In the genomic region with DNA sequence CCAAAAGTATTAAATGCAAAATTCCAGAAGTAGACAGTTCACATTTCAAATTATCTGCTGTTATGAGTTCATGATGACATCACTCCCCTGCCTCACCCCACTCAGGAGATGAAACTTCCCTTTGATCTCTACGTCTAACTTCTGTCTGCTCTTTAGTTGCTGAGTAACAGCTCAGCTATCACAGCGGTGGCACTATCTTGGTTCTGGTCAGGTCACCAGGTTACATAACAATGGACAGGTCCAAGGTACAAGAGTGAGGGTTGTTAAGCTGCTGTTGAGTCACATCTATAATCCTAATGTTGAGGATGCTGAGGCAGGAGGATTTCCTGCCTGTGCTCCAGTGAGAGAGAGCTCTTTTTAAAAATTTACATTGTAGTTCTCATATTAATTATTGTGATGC, we compare ENCODE assay signal across 26 mouse cellular contexts. TPM values are rescaled to one million over a fixed set of nuclear protein-coding genes. Genes with fewer than 3 reads are reported as not detected.
DNase-seq lines count a peak whose midpoint lies in the region; ATAC-seq and TF ChIP-seq lines count a peak whose summit lies in the region.
"Had no signal": no experiment of that assay in that cellular context is flagged by ENCODE, and none has a peak within 500 bp of the region (broad histone marks: within the 10 kb centered on the region; RNA-seq: fewer than 3 reads in every experiment).

No protein-coding gene starts in this region.

- no peak for TF ChIP-seq POLR2A in liver, adult 2 months (IDR thresholded peaks at IDR 0.05; ENCODE audit: extremely low read depth, insufficient read depth, low read length)

- no peak overlapping the region for H3K27ac ChIP-seq in liver, adult 2 months (replicated peaks; ENCODE audit: insufficient read depth, low read depth, low read length)
- no peak overlapping the region for H3K27ac ChIP-seq in liver, embryonic 12.5 days
- H3K27ac ChIP-seq in intestine, embryonic 16.5 days (ENCODE audit: low read length), result no peak overlapping the region
- H3K27ac ChIP-seq: embryonic facial prominence, embryonic 10.5 days; embryonic facial prominence, embryonic 13.5 days; forebrain, embryonic 10.5 days; forebrain, embryonic 13.5 days; heart, adult 2 months; hindbrain, embryonic 12.5 days; hindbrain, embryonic 15.5 days had no signal

- no peaks in the 10 kb centered on the region for H3K27me3 ChIP-seq in liver, adult 2 months (ENCODE audit: control insufficient read depth, insufficient read depth, low read length)
- no peaks in the 10 kb centered on the region for H3K27me3 ChIP-seq in liver, embryonic 12.5 days (replicated peaks)
- H3K27me3 ChIP-seq in intestine, embryonic 16.5 days (replicated peaks; ENCODE audit: control insufficient read depth, insufficient read depth, low read length), result no peaks in the 10 kb centered on the region
- H3K27me3 ChIP-seq: CH12.LX; embryonic facial prominence, embryonic 13.5 days; forebrain, embryonic 13.5 days; hindbrain, embryonic 12.5 days; hindbrain, embryonic 15.5 days had no signal

- H3K9me3 ChIP-seq in liver, embryonic 12.5 days (replicated peaks), result no peaks in the 10 kb centered on the region
- H3K9me3 ChIP-seq in intestine, embryonic 16.5 days (ENCODE audit: control insufficient read depth, low read length), result no peaks in the 10 kb centered on the region
- H3K9me3 ChIP-seq: embryonic facial prominence, embryonic 10.5 days; embryonic facial prominence, embryonic 13.5 days; forebrain, embryonic 10.5 days; forebrain, embryonic 13.5 days; G1E; hindbrain, embryonic 12.5 days; hindbrain, embryonic 15.5 days had no signal

- H3K79me2 ChIP-seq in liver, adult 2 months (ENCODE audit: control insufficient read depth, insufficient read depth, low read length), result no peaks in the 10 kb centered on the region

- H3K4me3 ChIP-seq in liver, adult 2 months (ENCODE audit: insufficient read depth, low read depth, low read length), result no peak overlapping the region
- H3K4me3 ChIP-seq in liver, embryonic 12.5 days, result no peak overlapping the region
- H3K4me3 ChIP-seq in intestine, embryonic 16.5 days (ENCODE audit: low read length), result no peak overlapping the region
- H3K4me3 ChIP-seq: embryonic facial prominence, embryonic 10.5 days; embryonic facial prominence, embryonic 13.5 days; forebrain, embryonic 10.5 days; forebrain, embryonic 13.5 days; heart, adult 2 months; hindbrain, embryonic 12.5 days; hindbrain, embryonic 15.5 days had no signal

- no peaks in the 10 kb centered on the region for H3K36me3 ChIP-seq in liver, adult 2 months (ENCODE audit: control insufficient read depth, insufficient read depth, low read length)
- H3K36me3 ChIP-seq in liver, embryonic 12.5 days, result no peaks in the 10 kb centered on the region
- no peaks in the 10 kb centered on the region for H3K36me3 ChIP-seq in intestine, embryonic 16.5 days (ENCODE audit: control insufficient read depth, insufficient read depth, low read length)
- H3K36me3 ChIP-seq: embryonic facial prominence, embryonic 10.5 days; embryonic facial prominence, embryonic 13.5 days; forebrain, embryonic 10.5 days; G1E; hindbrain, embryonic 12.5 days; hindbrain, embryonic 15.5 days had no signal

- 9% methylated on average over 2 of the region's 2 CpGs for WGBS in liver, adult 2 months
- 35% methylated on average over 2 of the region's 2 CpGs for WGBS in liver, embryonic 12.5 days (ENCODE audit: insufficient replicate concordance)
- WGBS in intestine, embryonic 16.5 days, result 50% methylated on average over 2 of the region's 2 CpGs

- no peak overlapping the region for H3K9ac ChIP-seq in liver, adult 2 months (ENCODE audit: low read depth, low read length)
- no peak overlapping the region for H3K9ac ChIP-seq in liver, embryonic 12.5 days
- no peak overlapping the region for H3K9ac ChIP-seq in intestine, embryonic 16.5 days (ENCODE audit: low read depth, low read length)
- H3K9ac ChIP-seq: embryonic facial prominence, embryonic 13.5 days; forebrain, embryonic 13.5 days; hindbrain, embryonic 12.5 days; hindbrain, embryonic 15.5 days had no signal

- no peak overlapping the region for H3K4me2 ChIP-seq in liver, embryonic 12.5 days
- no peak overlapping the region for H3K4me2 ChIP-seq in intestine, embryonic 16.5 days (ENCODE audit: low read depth, low read length)
- H3K4me2 ChIP-seq: embryonic facial prominence, embryonic 13.5 days; forebrain, embryonic 13.5 days; heart, embryonic 11.5 days; hindbrain, embryonic 12.5 days; hindbrain, embryonic 15.5 days had no signal

- H3K4me1 ChIP-seq in liver, adult 2 months (ENCODE audit: control insufficient read depth, insufficient read depth, low read length), result no peaks in the 10 kb centered on the region
- H3K4me1 ChIP-seq in liver, embryonic 12.5 days, result no peaks in the 10 kb centered on the region
- no peaks in the 10 kb centered on the region for H3K4me1 ChIP-seq in intestine, embryonic 16.5 days (ENCODE audit: control insufficient read depth, insufficient read depth, low read length)
- H3K4me1 ChIP-seq: embryonic facial prominence, embryonic 10.5 days; embryonic facial prominence, embryonic 13.5 days; forebrain, embryonic 10.5 days; forebrain, embryonic 13.5 days; hindbrain, embryonic 12.5 days; hindbrain, embryonic 15.5 days had no signal

- TF ChIP-seq CTCF in liver, adult 2 months (IDR thresholded peaks at IDR 0.05; ENCODE audit: low read depth, low read length), result no peak

- DNase-seq in liver, adult 2 months (ENCODE audit: extremely low read depth, low read depth, low spot score), result peak; percentile 48
- DNase-seq in R1 (ENCODE audit: low read depth, low spot score), result peak; percentile 29
- DNase-seq in cerebellum, adult 8-10 months, result no peak
- no peak for DNase-seq in kidney, postnatal 10 days
- DNase-seq: adrenal gland, adult 2 months; adrenal gland, postnatal 14 days; cerebellum, adult 11 months; cerebellum, adult 2 months; cerebellum, postnatal 10 days; cerebellum, postnatal 36 days; embryo, embryonic 11 days; gastrocnemius, postnatal 10 days; heart, adult 2 months had no signal

- ATAC-seq in liver, embryonic 12.5 days, result no peak
- ATAC-seq in intestine, embryonic 16.5 days, result peak; percentile 72
- ATAC-seq: forebrain, embryonic 13.5 days; forebrain, embryonic 16.5 days; Patski had no signal

RNA-seq across cellular contexts. Expression of gene Slc30a9, which starts 56.2 kb away (rescaled TPM):
- 34.8 and 35.0 TPM in 2 replicates for total RNA-seq in liver, adult 2 months (2014; rRNA removed)
- 18.9 and 19.2 TPM in 2 replicates for polyA plus RNA-seq in liver, adult 2 months (2012; rRNA removed)
- polyA plus RNA-seq in liver, embryonic 12.5 days (2016; fragmentation: Nextera tagmentation; extraction: Ambion mirVana), result 84.6 and 86.4 TPM in 2 replicates
- polyA plus RNA-seq in intestine, embryonic 16.5 days (2015; fragmentation: Nextera tagmentation; extraction: Ambion mirVana), result 71.0 and 75.6 TPM in 2 replicates

Comparison
In these comparisons a context has a peak if more than half of its experiments do, and no peak if none do; other contexts are left out.
1. DNase-seq: peak in liver, adult 2 months (single experiment) and R1 (single experiment); none in cerebellum, adult 8-10 months (single experiment) and kidney, postnatal 10 days (single experiment).